Mouse (Mus musculus) left cerebral cortex, postnatal 4 days (tissue): ENCODE data around the gene Tomm20. TPM values are rescaled to one million over a fixed set of nuclear protein-coding genes. Genes with fewer than 3 reads are reported as not detected.
"Not testable (repeated sequence)": the region's sequence is repeated elsewhere in the genome, so short reads cannot be mapped to it uniquely, and the experiment has no call there.

Experiments used
- DNase-seq: peaks from one replicate; pipeline ENCODE4 v3.0.0-alpha.2; 2022
- intact Hi-C: fragments of 180-260 bp; cut with DNase I; formaldehyde crosslinking; loops from one replicate; pipeline ENCODE4 v1.15.1; 2025
- total RNA-seq, 2 experiments: library from RNA; stranded (reverse); gene quantifications; 2 replicates each; pipeline ENCODE4 v1.2.3; 2021

Gene Tomm20
- total RNA-seq, result 100 to 1,000 TPM; 134 to 136 TPM

GRCm38 (mm10) chr8:126945730-126946163 is at the start of gene Tomm20:
Tomm20 (minus strand) TSS chr8:126945844.
- intact Hi-C loops, result no loop called here
- peak; percentile 98 for DNase-seq

GRCm38 (mm10) chr8:126994506-126994905 is 48.9 kb upstream of the Tomm20 start:
- DNase-seq, result peak; percentile 7
- intact Hi-C loops, result no loop called here

- DNase-seq, result no peak
- intact Hi-C loops, result loop anchor here (5.0 kb wide), 1 partner anchor 188 kb away; no protein-coding TSS in a partner anchor
Observed at GRCm38 (mm10) chr8:126989363-126990153, 43.9 kb upstream of the Tomm20 start.

GRCm38 (mm10) chr8:126988346-126989006 is 42.8 kb upstream of the Tomm20 start:
- intact Hi-C loops, result loop anchor here (5.0 kb wide), 1 partner anchor 189 kb away; no protein-coding TSS in a partner anchor
- peak; percentile 69 for DNase-seq

- intact Hi-C loops, result loop anchor here (2.0 to 5.0 kb wide), 2 partner anchors 150 to 191 kb away; no protein-coding TSS in a partner anchor
- DNase-seq, result peak; percentile 84
Observed at GRCm38 (mm10) chr8:126986495-126986894, 40.9 kb upstream of the Tomm20 start.

- intact Hi-C loops, result no loop called here
- no peak for DNase-seq
Observed at GRCm38 (mm10) chr8:126980046-126980445, 34.4 kb upstream of the Tomm20 start.

GRCm38 (mm10) chr8:126979091-126979920 is 33.7 kb upstream of the Tomm20 start:
- no peak for DNase-seq
- intact Hi-C loops, result no loop called here

- intact Hi-C loops, result not testable (repeated sequence)
Observed at GRCm38 (mm10) chr8:126978535-126978934, 32.9 kb upstream of the Tomm20 start.

GRCm38 (mm10) chr8:126978028-126978427 is 32.4 kb upstream of the Tomm20 start:
- intact Hi-C loops, result no loop called here
- no peak for DNase-seq

More at GRCm38 (mm10) chr8:126978535-126978934, 32.9 kb upstream of the Tomm20 start:
- not testable (repeated sequence) for DNase-seq

- intact Hi-C loops, result no loop called here
- no peak for DNase-seq
Observed at GRCm38 (mm10) chr8:126976608-126977348, 31.1 kb upstream of the Tomm20 start.

- DNase-seq, result no peak
- intact Hi-C loops, result no loop called here
Observed at GRCm38 (mm10) chr8:126975706-126976105, 30.1 kb upstream of the Tomm20 start.

GRCm38 (mm10) chr8:126974511-126974910 is 28.9 kb upstream of the Tomm20 start:
- DNase-seq, result no peak
- intact Hi-C loops, result no loop called here

GRCm38 (mm10) chr8:126973686-126974265 is 28.1 kb upstream of the Tomm20 start:
- intact Hi-C loops, result no loop called here
- DNase-seq, result no peak

GRCm38 (mm10) chr8:126972649-126973048 is 27.0 kb upstream of the Tomm20 start:
- no peak for DNase-seq
- intact Hi-C loops, result no loop called here

- intact Hi-C loops, result no loop called here
- DNase-seq, result no peak
Observed at GRCm38 (mm10) chr8:126972102-126972501, 26.5 kb upstream of the Tomm20 start.

- no peak for DNase-seq
- intact Hi-C loops, result no loop called here
Observed at GRCm38 (mm10) chr8:126971314-126971664, 25.6 kb upstream of the Tomm20 start.

GRCm38 (mm10) chr8:126970579-126971313 is 25.1 kb upstream of the Tomm20 start, which contains the start of gene Rbm34:
Rbm34 (minus strand) TSS chr8:126971071.
- peak; percentile 91 for DNase-seq
- intact Hi-C loops, result no loop called here

GRCm38 (mm10) chr8:126969546-126969945 is 23.9 kb upstream of the Tomm20 start:
- intact Hi-C loops, result no loop called here
- DNase-seq, result no peak

GRCm38 (mm10) chr8:126968107-126968506 is 22.5 kb upstream of the Tomm20 start:
- intact Hi-C loops, result no loop called here
- DNase-seq, result no peak
